Mouse (Mus musculus) left cerebral cortex, adult 2 months (tissue): ENCODE results near the gene Gm10974. TPM values are rescaled to one million over a fixed set of nuclear protein-coding genes. Genes with fewer than 3 reads are reported as not detected.
A peak's percentile ranks its signal among the peaks of the same experiment; 100 is the strongest.

Source experiments
- DNase-seq, 2 experiments: peaks; one replicate each; pipeline ENCODE4 v3.0.0; 2021 to 2022; ENCODE audit warnings: low spot score in 2 of 2, mixed read lengths in 1 of 2; ENCODE audit errors: extremely low spot score in 1 of 2
- H3K27ac ChIP-seq: fragments of 200-600 bp; 2 replicates; pipeline ENCODE4 v1.8.1; 2022
- H3K4me3 ChIP-seq: fragments of 200-600 bp; 2 replicates; pipeline ENCODE4 v1.8.1; 2022
- CTCF ChIP-seq: fragments of 200-600 bp; IDR thresholded peaks from 2 replicates; pipeline ENCODE4 v1.8.1; 2022; ENCODE audit warnings: antibody characterized with exemption, mild to moderate bottlenecking, moderate library complexity
- intact Hi-C: fragments of 180-260 bp; cut with DNase I; formaldehyde crosslinking; loops from one replicate; pipeline ENCODE4 v1.15.1; 2025
- microRNA-seq, 2 experiments: library from miRNA; unstranded; fragments of <30 nt; microRNA quantifications; one replicate each; pipeline ENCODE4 v1.2.0; 2021
- total RNA-seq, 2 experiments: library from RNA; stranded (reverse); gene quantifications; 2 replicates each; pipeline ENCODE4 v1.2.3; 2021

Gm10974 gene
- total RNA-seq, 2 experiments from 2014 or later: not detected

- no peak for TF ChIP-seq CTCF
- Histone ChIP-seq H3K27ac (no peak overlapping the region), H3K4me3 (no peak overlapping the region)
- no peak for DNase-seq
- intact Hi-C loops: no loop called here
Measured at GRCm38 (mm10) chr7:66418981-66419380, 53.3 kb downstream of the Gm10974 start.

- Histone ChIP-seq H3K27ac (no peak overlapping the region), H3K4me3 (no peak overlapping the region)
- TF ChIP-seq CTCF: no peak
- intact Hi-C loops: no loop called here
- no peak for DNase-seq
Measured at GRCm38 (mm10) chr7:66421903-66422302, 56.2 kb downstream of the Gm10974 start.

- intact Hi-C loops: no loop called here
- no peak for TF ChIP-seq CTCF
- no peak overlapping the region for H3K27ac ChIP-seq
- H3K4me3 ChIP-seq: peak overlapping the region; percentile 39
- DNase-seq: no peak
Measured at GRCm38 (mm10) chr7:66427053-66427436, 61.3 kb downstream of the Gm10974 start.

- DNase-seq: peak in 1 of 2 experiments; percentile 34
- peak within 1 kb of the TSS; percentile 39 for H3K4me3 ChIP-seq
- no peak within 1 kb of the TSS for H3K27ac ChIP-seq
- intact Hi-C loops: no loop called here
- TF ChIP-seq CTCF: no peak
Measured at GRCm38 (mm10) chr7:66427437-66428161, 61.9 kb downstream of the Gm10974 start, which contains the start of gene Aldh1a3. TSS of gene Aldh1a3 (minus strand) at chr7:66427517.

GRCm38 (mm10) chr7:66434453-66434935 lies 68.8 kb downstream of the Gm10974 start:
- intact Hi-C loops: loop anchor here (1.0 kb wide), 1 partner anchor 227 kb away; no protein-coding TSS in a partner anchor
- peak; percentile 99 for TF ChIP-seq CTCF
- no peak overlapping the region for H3K4me3 ChIP-seq
- H3K27ac ChIP-seq: no peak overlapping the region
- DNase-seq: peak; percentile 65 to 80

Small RNA genes within 50 kb of the gene (microRNA-seq; reads per million reads assigned to microRNA genes)
- 0 reads per million in 2 experiments for gene Mir7057

Other genes starting within 250 kb of the Gm10974 start
- 1 to 10 TPM; 4.4 TPM for gene Lrrk1, start 22.4 kb downstream of the Gm10974 start, total RNA-seq
- 1 to 10 TPM; 1.5 to 1.7 TPM for gene Aldh1a3, start 61.6 kb downstream of the Gm10974 start, total RNA-seq